Mouse (Mus musculus): ENCODE data around the gene Clcn6.

GRCm38 (mm10) chr4:147957141-147957540, 81.5 kb downstream of the Clcn6 start:
- TF ChIP-seq CTCF (IDR thresholded peaks at IDR 0.05; ENCODE audit: borderline replicate concordance, insufficient read depth, low read depth, low read length) (no peak), POLR2A (IDR thresholded peaks at IDR 0.05; ENCODE audit: borderline replicate concordance, insufficient read depth, low read length) (no peak)
